Mouse (Mus musculus): ENCODE data around the gene Gm37240.

The Gm37240 gene

DNA sequence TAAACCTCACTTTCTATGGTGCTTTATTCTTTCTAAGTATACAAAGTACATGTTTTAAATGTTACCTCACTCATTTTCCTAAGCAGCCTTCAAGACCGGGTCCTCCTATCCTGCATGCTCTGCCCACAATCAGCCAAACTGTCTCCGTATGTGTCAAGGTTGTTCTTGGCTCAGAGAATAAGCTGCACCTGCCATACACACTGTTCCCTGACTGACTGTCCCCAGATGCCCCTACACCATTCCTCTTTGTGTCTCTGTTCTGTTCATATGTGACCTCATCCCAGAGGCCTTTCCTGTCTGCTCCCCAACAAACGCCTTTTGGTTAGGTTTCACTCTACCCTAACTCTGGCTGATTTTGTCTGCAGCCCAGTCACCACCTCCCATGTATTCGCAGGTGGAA is 60.0 kb downstream of the Gm37240 start:
- no peak for DNase-seq (ENCODE audit: low spot score in 2 of 2)

GRCm38 (mm10) chr3:85820839-85821548 is 66.3 kb downstream of the Gm37240 start:
- DNase-seq (ENCODE audit: low spot score in 2 of 2), result no peak

DNA sequence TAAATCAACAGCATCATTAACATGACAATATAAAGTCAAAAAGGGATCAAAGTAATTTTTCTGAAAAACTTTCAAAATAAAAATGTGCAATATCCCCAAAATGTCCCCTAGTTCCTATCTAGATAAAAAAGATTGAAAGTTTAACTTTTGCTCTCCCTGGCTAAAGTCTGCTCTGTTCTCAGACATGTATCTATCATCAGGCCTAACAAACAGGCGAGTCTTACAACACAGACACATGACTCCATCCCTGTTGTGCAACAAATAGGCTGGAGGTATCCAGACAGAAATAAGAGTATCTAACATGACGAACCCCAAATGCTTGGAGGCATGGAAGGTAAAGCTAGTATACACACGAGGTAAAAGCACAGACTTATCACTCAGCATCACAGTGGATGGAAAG is 68.0 kb downstream of the Gm37240 start:
- DNase-seq (ENCODE audit: low spot score in 2 of 2), result no peak

- DNase-seq (ENCODE audit: low spot score in 2 of 2), result no peak
These were observed 70.1 kb downstream of the Gm37240 start, which contains the start of gene Fam160a1 for GRCm38 (mm10) chr3:85817191-85817590. TSS of gene Fam160a1 (minus strand) at chr3:85817291.

DNA sequence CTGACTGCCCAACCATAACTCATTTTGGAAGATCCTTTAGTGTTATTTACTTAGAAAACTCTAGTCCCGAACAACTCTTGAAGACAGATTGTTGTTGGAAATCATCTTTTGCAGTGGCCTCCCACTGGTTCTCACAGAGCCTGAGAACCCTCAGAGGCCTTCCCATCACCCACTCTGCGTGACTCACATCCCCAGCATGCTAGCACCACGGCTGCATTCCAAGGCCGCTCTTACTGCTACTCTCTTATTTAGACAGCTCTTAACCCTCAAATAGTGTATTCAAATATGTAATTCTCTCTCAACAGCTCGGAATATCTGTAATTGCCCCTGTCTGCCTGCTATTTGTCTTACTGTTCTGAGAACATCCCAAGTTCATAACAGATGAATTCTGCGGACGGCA is 73.1 kb downstream of the Gm37240 start:
- DNase-seq (ENCODE audit: low spot score in 2 of 2), result no peak

DNA sequence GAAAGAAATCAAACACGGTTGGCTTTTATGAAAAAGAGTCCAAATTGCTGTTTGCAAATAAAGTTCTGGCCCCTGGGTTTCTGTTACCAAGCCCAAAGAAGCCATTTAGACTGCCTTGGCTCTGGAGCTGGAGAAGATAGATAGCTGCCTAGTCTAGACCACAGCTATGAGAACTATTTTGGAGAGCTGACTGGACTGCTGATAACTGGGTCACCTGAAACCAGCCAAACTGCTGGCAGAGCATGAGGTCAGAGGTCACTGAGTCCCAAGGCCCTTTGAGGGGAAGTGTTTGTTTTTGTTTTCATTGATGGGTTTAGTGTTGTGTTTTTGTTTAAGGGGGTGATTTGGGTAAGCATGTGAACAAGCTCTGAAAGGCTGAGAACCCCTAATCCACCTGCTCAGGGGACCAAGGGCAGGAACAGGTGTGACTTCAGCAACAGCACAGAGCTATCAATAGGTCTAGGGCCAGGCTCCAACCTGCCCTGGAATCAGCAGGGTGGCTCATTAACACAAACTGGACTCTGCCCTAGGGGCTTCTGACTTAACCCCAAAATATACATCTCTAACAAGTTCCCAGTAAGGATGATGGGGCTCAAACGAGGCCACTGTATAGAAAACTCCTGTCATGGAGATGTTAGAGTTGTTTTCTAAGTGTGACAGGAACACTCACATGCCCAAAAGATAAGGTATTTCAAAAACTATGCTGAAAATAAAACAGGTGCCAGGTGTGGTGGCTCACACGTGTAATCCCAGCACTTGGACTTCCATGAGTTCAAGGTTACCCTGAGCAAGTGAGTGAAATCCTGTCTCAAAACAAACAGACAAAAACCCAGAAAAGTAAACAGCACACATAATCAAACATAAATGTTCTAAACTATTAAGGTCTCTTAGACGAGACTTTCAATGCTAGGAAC is 74.0 kb downstream of the Gm37240 start:
- DNase-seq (ENCODE audit: low spot score in 2 of 2), result no peak

GRCm38 (mm10) chr3:85812010-85812409 is 75.3 kb downstream of the Gm37240 start:
- DNase-seq (ENCODE audit: low spot score in 2 of 2), result no peak

- no peak for DNase-seq (ENCODE audit: low spot score in 2 of 2)
These were observed 94.2 kb downstream of the Gm37240 start for GRCm38 (mm10) chr3:85793166-85793565.

- DNase-seq (ENCODE audit: low spot score in 2 of 2), result no peak
These were observed 97.6 kb downstream of the Gm37240 start for GRCm38 (mm10) chr3:85789748-85790147.

DNA sequence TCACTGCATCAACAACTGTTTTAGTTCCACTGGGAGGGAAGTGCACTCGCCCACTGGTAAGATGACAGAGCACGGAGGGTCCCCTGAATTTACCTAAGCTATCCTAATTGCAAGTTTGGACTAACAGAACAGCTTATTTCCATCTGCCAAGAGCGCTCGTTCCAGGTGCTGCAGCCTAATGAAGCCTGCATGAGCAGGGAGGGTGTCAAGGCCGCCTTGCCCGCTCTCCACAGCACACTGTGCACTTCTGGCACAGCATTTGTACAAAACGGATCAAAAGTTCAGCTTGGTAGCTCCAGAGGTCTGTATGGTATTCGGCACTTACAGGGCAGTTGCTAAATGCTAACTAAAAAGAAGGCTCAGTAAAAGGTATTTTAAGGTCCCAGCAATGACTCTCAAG is 100.8 kb downstream of the Gm37240 start:
- no peak for DNase-seq (ENCODE audit: low spot score in 2 of 2)

- no peak for DNase-seq (ENCODE audit: low spot score in 2 of 2)
These were observed 106.4 kb downstream of the Gm37240 start for GRCm38 (mm10) chr3:85780906-85781305.

DNA sequence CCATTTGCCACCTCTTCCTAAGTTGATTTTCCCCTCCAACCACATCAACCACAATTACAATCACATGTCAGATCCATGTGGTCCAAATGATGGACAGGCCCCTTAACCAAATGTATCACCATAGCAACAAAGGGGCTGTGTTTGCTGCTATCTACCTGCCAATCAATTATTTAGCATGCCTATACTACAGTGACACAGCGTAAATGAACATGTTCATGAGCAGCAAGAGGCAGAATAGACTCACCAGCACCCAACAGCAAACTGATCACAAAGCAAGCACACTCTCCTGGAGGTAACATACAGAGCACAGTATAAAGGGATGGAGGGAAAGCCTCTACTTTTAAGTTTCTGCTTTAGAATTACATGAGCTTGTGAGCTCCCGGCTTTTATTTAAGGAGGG is 107.0 kb downstream of the Gm37240 start:
- DNase-seq (ENCODE audit: low spot score in 2 of 2), result no peak

GRCm38 (mm10) chr3:85777841-85778240 is 109.5 kb downstream of the Gm37240 start:
- no peak for DNase-seq (ENCODE audit: low spot score in 2 of 2)

GRCm38 (mm10) chr3:85777356-85777755 is 110.0 kb downstream of the Gm37240 start:
- DNase-seq (ENCODE audit: low spot score in 2 of 2), result no peak

DNA sequence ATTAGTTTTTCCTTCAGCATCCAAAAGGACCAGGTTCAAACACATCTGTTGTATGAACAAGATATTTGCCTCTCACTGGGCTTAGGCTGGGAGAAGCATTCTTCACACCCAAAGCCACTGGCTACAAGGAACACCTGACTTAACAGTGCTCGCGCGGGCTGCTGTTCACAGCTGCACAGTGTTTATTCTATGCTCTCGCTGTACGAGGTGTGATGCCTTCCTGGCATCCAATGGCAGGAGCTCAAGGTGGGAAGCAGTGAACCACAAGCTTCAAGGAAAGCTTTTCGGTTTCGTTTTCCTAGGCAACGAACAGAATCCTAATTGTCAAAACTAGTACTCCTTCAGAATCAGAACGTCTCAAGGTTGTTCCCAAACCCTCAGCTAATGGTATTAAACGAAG is 110.6 kb downstream of the Gm37240 start:
- no peak for DNase-seq (ENCODE audit: low spot score in 2 of 2)

GRCm38 (mm10) chr3:85776126-85776525 is 111.2 kb downstream of the Gm37240 start:
- DNase-seq (ENCODE audit: low spot score in 2 of 2), result no peak

- DNase-seq (ENCODE audit: low spot score in 2 of 2), result no peak
These were observed 113.4 kb downstream of the Gm37240 start for GRCm38 (mm10) chr3:85773886-85774285.

DNA sequence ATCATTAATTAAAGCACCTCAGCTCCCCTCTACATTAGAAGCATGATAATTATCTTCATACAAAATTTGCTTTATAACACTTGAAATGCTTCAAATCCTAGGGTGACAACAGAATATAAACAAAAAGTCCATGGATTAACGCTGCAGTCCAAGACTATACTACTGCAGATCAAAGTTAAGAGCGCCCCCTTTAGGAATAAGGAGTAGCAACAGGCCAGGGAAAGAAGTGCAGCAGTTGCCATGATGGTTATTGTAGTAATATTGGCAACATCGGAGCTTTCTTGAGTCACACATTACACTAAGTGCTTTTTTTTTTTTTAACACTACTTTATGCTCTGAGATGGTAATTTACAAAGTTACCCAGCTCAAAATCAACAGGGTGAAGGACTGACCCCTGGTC is 113.9 kb downstream of the Gm37240 start:
- DNase-seq (ENCODE audit: low spot score in 2 of 2), result no peak

- no peak for DNase-seq (ENCODE audit: low spot score in 2 of 2)
These were observed 122.4 kb downstream of the Gm37240 start for GRCm38 (mm10) chr3:85764937-85765337.

- DNase-seq (ENCODE audit: low spot score in 2 of 2), result no peak
These were observed 123.1 kb downstream of the Gm37240 start for GRCm38 (mm10) chr3:85764008-85764834.

GRCm38 (mm10) chr3:85757944-85758343 is 129.4 kb downstream of the Gm37240 start:
- DNase-seq (ENCODE audit: low spot score in 2 of 2), result no peak

DNA sequence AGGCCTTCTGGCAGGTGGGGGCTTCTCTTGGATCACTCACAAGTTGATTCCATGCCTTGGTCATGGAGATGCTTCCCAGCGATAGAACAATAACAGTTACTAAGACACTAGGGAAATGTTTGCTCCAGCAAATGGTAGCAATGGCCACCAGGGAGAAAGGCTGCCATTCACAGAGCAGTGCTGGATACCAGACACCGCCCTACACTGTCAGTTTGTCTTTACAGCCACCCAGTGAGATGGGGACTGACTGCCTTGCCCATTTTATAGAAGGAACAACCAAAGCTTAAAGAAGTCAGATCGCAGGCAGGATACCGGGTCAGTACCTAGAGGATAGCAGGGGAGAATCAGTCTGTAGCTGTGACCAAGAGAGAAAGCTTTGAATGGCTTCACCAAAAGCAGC is 129.9 kb downstream of the Gm37240 start:
- DNase-seq (ENCODE audit: low spot score in 2 of 2), result no peak

All from spleen, postnatal 14 days (tissue).